Mouse (Mus musculus) adrenal gland, adult 8-10 months (tissue): ENCODE measurements around the gene Pnrc2. TPM values are rescaled to one million over a fixed set of nuclear protein-coding genes. Genes with fewer than 3 reads are reported as not detected.

ENCODE experiments used
- DNase-seq: peaks from one replicate; pipeline ENCODE4 v3.0.0; 2022
- total RNA-seq, 4 experiments: library from RNA; stranded (reverse); gene quantifications; 2 replicates each; pipeline ENCODE4 v1.2.4; 2022

The Pnrc2 gene
- total RNA-seq, 4 experiments from 2014 or later: 106 to 163 (median 148) TPM

GRCm38 (mm10) chr4:135870227-135871023 is 3.2 kb downstream of the Pnrc2 start:
- DNase-seq: no peak

- DNase-seq: no peak
Observed at GRCm38 (mm10) chr4:135868996-135869395, 4.7 kb downstream of the Pnrc2 start.

- DNase-seq: no peak
Observed at GRCm38 (mm10) chr4:135857597-135858186, 16.0 kb downstream of the Pnrc2 start.

GRCm38 (mm10) chr4:135856223-135857091 is 17.2 kb downstream of the Pnrc2 start:
- peak; percentile 62 for DNase-seq

GRCm38 (mm10) chr4:135855536-135856222 is 18.0 kb downstream of the Pnrc2 start, which contains the start of gene Srsf10:
Gene Srsf10, plus strand, starts transcription at chr4:135855747.
- peak; percentile 92 for DNase-seq

- no peak for DNase-seq
Observed at GRCm38 (mm10) chr4:135855080-135855479, 18.6 kb downstream of the Pnrc2 start.

- no peak for DNase-seq
Observed at GRCm38 (mm10) chr4:135854630-135855029, 19.0 kb downstream of the Pnrc2 start.

- no peak for DNase-seq
Observed at GRCm38 (mm10) chr4:135853987-135854546, 19.6 kb downstream of the Pnrc2 start.

GRCm38 (mm10) chr4:135851942-135852341 is 21.7 kb downstream of the Pnrc2 start:
- DNase-seq: no peak

- no peak for DNase-seq
Observed at GRCm38 (mm10) chr4:135850411-135851095, 23.1 kb downstream of the Pnrc2 start.

GRCm38 (mm10) chr4:135847581-135847980 is 26.1 kb downstream of the Pnrc2 start:
- DNase-seq: peak; percentile 72

- no peak for DNase-seq
Observed at GRCm38 (mm10) chr4:135844400-135844799, 29.2 kb downstream of the Pnrc2 start.

- DNase-seq: no peak
Observed at GRCm38 (mm10) chr4:135839293-135840011, 34.2 kb downstream of the Pnrc2 start.

GRCm38 (mm10) chr4:135838925-135839292 is 34.7 kb downstream of the Pnrc2 start:
- no peak for DNase-seq

- no peak for DNase-seq
Observed at GRCm38 (mm10) chr4:135834124-135834717, 39.4 kb downstream of the Pnrc2 start.

- DNase-seq: no peak
Observed at GRCm38 (mm10) chr4:135833301-135834123, 40.1 kb downstream of the Pnrc2 start.

GRCm38 (mm10) chr4:135832070-135832469 is 41.6 kb downstream of the Pnrc2 start:
- no peak for DNase-seq

- DNase-seq: peak; percentile 85
Observed at GRCm38 (mm10) chr4:135828491-135828890, 45.2 kb downstream of the Pnrc2 start.

GRCm38 (mm10) chr4:135824254-135824653 is 49.4 kb downstream of the Pnrc2 start:
- no peak for DNase-seq
